Mouse (Mus musculus): ENCODE results near the gene Wdr43.

GRCm38 (mm10) chr17:71642190-71642589 is 26.5 kb downstream of the Wdr43 start:
- TF ChIP-seq UBTF (IDR thresholded peaks at IDR 0.05; ENCODE audit: low read depth, low read length) = no peak
- TF ChIP-seq NRF1 (IDR thresholded peaks at IDR 0.05; ENCODE audit: low read depth, low read length) = no peak
- TF ChIP-seq MYC (IDR thresholded peaks at IDR 0.05; ENCODE audit: low read depth, low read length) = no peak
- TF ChIP-seq KAT2A (IDR thresholded peaks at IDR 0.05; ENCODE audit: insufficient replicate concordance, low read length) = no peak
- TF ChIP-seq CTCF (conservative IDR thresholded peaks at IDR 0.05 in 1 of 2, IDR thresholded peaks at IDR 0.05 in 1 of 2; ENCODE audit: low read depth in 2 of 2, low read length in 2 of 2) = peak; percentile 23 to 33; a peak in 2 of 4 replicates
- TF ChIP-seq NELFE (IDR thresholded peaks at IDR 0.05; ENCODE audit: low read depth, low read length) = no peak
- TF ChIP-seq ZC3H11A (IDR thresholded peaks at IDR 0.05; ENCODE audit: low read depth, low read length) = no peak
- TF ChIP-seq POLR2A (IDR thresholded peaks at IDR 0.05; ENCODE audit: low read depth, low read length) = no peak
- no peak for TF ChIP-seq CHD1 (IDR thresholded peaks at IDR 0.05; ENCODE audit: low read depth, low read length)
- TF ChIP-seq JUND (conservative IDR thresholded peaks at IDR 0.05; ENCODE audit: low read depth, low read length) = no peak
- no peak for TF ChIP-seq TCF12 (IDR thresholded peaks at IDR 0.05; ENCODE audit: low read depth, low read length)
- TF ChIP-seq ZNF384 (IDR thresholded peaks at IDR 0.05; ENCODE audit: low read depth, low read length) = no peak
- no peak for TF ChIP-seq MAX (IDR thresholded peaks at IDR 0.05; ENCODE audit: low read length)
- TF ChIP-seq USF1 (IDR thresholded peaks at IDR 0.05; ENCODE audit: low read depth, low read length) = no peak
